Mouse (Mus musculus) frontal cortex, postnatal 10 days (tissue): Measurements from ENCODE around the gene Phf11b.
"Not testable (repeated sequence)": the region's sequence is repeated elsewhere in the genome, so short reads cannot be mapped to it uniquely, and the experiment has no call there.

Source experiments
- DNase-seq, 2 experiments: peaks; one replicate each; pipeline ENCODE4 v3.0.0; 2022; ENCODE audit warnings: low spot score in 2 of 2, mixed read lengths in 1 of 2

The Phf11b gene

GRCm38 (mm10) chr14:59341189-59341588, at the start of gene Phf11b:
TSS of gene Phf11b (minus strand) at chr14:59341351.
- DNase-seq: not testable (repeated sequence)

DNA sequence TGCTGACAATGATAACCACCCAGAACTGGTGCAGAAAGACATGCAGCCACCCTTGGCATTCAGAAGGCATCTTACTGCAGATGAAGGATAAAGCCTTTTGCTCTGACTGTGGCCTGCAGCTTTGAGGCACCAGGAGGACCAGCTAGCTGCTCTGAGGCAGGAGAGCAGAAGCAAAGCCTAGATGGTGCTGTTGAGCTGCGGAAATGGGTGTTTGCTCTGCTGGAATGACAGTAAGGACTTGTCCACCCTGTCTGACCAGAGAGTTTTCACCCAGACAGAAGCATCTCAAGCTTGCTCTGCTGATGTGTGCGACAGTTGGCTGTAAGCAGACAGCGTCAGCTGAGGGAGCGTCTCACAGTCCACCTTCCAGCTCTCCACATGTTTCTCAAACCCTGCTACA, 49.0 kb upstream of the Phf11b start:
- peak; percentile 13 to 23 for DNase-seq

DNA sequence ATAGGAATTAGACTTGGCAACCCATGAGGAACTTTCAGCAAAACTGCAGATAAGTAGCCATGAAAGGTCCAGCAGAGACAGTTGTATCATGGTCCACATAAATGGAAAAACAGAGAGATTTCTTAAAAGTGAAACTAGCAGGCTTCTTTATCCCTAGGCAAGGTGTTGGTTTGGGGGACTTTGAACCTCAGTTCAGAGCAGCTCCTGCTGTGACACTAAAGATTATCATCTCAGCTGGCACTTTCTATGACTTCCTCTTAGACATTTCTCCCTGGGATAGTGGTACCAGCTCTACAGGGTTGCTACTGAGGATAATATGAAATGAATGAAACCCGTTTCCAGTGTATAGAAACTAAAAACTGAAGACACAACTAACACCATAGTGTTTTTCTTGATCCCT, 48.4 kb upstream of the Phf11b start:
- DNase-seq: no peak

- DNase-seq: no peak
Observed at GRCm38 (mm10) chr14:59370348-59371068, 29.4 kb upstream of the Phf11b start.

GRCm38 (mm10) chr14:59366386-59367105, 25.4 kb upstream of the Phf11b start:
- no peak for DNase-seq

DNA sequence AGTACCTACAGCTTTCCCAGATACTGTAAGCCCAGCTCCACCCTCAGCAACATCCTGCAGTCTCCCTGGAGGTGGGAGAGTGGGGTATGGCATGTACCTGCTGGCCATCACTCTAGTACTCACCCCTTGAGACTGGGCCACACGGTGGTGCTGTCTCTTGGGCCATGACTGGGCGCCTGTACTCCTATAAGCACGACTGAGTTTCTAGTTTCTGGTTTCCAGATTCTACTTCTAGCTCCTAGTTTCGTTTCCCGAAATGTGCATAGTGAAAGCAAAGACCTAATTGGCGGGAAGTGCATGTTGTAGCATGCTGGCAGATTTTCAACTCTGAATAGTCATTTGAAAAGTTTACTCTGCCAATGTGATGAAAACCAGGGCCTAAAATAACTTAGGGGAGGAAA, 24.1 kb upstream of the Phf11b start, which contains the start of gene Phf11d:
TSS of gene Phf11d (minus strand) at position 227 of the 401 bp plus-strand sequence.
- peak in 1 of 2 experiments; percentile 7 for DNase-seq

DNA sequence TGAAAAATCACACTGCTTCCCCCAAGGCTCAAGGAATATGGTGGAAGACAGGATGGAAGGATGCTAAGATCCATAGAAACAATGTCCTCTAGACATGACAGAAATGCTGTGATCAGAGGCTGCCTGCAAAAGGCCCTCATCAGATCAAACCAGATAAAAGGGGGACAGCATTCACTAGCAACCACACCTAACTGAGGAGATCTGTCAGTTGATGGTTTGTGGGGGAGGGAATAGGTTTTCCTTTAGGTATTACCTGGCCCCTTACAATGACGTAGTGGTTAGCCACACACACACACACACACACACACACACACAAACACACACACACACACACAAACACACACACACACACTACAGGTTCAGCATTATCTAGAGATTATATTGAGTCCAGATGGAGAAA, 1.6 kb downstream of the Phf11b start:
- no peak for DNase-seq

- not testable (repeated sequence) for DNase-seq
Observed at GRCm38 (mm10) chr14:59336056-59336455, 5.1 kb downstream of the Phf11b start.

- DNase-seq: peak; percentile 5 to 14
Observed at GRCm38 (mm10) chr14:59330499-59330898, 10.7 kb downstream of the Phf11b start.

DNA sequence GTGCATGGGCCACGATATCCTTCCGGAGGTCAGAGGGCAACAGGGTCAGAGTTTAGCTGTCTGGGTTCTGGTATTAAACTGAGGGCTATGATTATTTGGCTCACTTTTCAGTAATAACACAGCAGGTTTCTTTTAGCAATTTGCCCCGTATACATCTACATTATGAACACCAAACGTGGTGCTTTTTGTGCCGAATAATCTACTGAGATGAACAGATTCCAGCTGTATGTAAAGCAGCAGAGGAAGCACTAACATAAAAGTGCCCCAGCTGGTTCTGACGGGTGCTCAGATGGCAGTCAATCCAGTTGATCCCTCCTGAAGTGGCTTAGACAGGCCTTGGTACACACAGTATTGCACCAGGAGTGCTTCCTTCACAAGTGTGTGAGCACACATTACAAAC, 21.2 kb downstream of the Phf11b start:
- not testable (repeated sequence) for DNase-seq

GRCm38 (mm10) chr14:59319036-59319435, 22.1 kb downstream of the Phf11b start:
- DNase-seq: not testable (repeated sequence)

- DNase-seq: not testable (repeated sequence)
Observed at GRCm38 (mm10) chr14:59297391-59297790, 43.8 kb downstream of the Phf11b start, which contains the start of gene Phf11a. TSS of gene Phf11a (minus strand) at chr14:59297522.

DNA sequence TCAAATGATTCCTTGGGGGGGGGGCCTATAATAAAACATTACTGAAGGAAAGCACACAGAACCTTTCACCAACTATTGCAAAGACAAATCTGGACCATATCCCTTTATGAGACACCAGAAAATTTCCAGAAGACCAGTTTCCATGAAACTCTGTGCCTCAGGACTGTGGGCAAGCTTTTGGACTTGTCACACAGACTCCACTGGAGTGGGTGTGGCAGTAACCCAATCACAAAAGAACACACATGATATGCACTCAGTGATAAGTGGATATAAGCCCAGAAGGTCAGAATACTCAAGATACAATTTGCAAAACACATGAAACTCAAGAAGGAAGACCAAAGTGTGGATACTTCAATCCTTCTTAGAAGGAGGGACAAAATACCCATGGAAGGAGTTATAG, 49.4 kb downstream of the Phf11b start:
- DNase-seq: not testable (repeated sequence)

DNA sequence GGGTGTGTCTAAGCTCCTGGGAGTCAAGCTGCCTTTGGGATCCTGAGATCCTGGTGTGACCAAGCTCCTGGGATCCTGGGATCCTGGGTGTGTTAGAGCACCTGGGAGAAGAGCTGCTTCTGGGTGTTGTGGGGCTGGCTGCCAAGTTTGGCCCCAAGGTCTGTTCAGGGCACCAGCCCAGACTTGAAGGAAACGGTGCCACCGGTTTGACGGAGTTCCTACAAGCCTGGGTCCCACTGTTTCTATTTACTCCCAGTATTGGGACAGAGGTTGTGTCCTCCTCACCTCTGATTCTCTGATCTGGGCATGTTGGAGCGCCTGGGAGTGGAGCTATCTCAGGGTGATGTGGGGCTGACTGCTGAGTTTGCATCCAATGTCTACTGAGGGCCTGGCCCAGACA, 66.2 kb downstream of the Phf11b start:
- not testable (repeated sequence) for DNase-seq
